Mouse (Mus musculus) neural tube, embryonic 13.5 days (tissue): Measurements from ENCODE around the gene Cuedc1. TPM values are rescaled to one million over a fixed set of nuclear protein-coding genes. Genes with fewer than 3 reads are reported as not detected.
A peak's percentile ranks its signal among the peaks of the same experiment; 100 is the strongest.

Source experiments
- ATAC-seq: fragments of 200-750 bp; cut with Nextera tagmentation; 2 replicates; pipeline ENCODE4 v1.8.0; 2017; ENCODE audit warnings: low read depth, mild to moderate bottlenecking, moderate TSS enrichment, moderate library complexity
- H3K27ac ChIP-seq: fragments of 300-500 bp; sonication (generic); replicated peaks from 2 replicates; pipeline ENCODE4 v1.5.1; 2015; ENCODE audit warnings: moderate library complexity, mild to moderate bottlenecking, inconsistent platforms
- H3K27me3 ChIP-seq: fragments of 300-500 bp; sonication (generic); 2 replicates; pipeline ENCODE4 v1.6.1; 2015; ENCODE audit warnings: mild to moderate bottlenecking, inconsistent platforms
- H3K36me3 ChIP-seq: fragments of 300-500 bp; sonication (generic); 2 replicates; pipeline ENCODE4 v1.6.1; 2015; ENCODE audit warnings: mild to moderate bottlenecking, inconsistent platforms
- H3K4me1 ChIP-seq: fragments of 300-500 bp; sonication (generic); replicated peaks from 2 replicates; pipeline ENCODE4 v1.6.1; 2015; ENCODE audit warnings: inconsistent platforms
- H3K4me2 ChIP-seq: fragments of 300-500 bp; sonication (generic); 2 replicates; pipeline ENCODE4 v1.6.1; 2015; ENCODE audit warnings: inconsistent platforms, mild to moderate bottlenecking, moderate library complexity
- H3K4me3 ChIP-seq: fragments of 300-500 bp; sonication (generic); 2 replicates; pipeline ENCODE4 v1.5.1; 2015; ENCODE audit warnings: mild to moderate bottlenecking, inconsistent platforms
- H3K9ac ChIP-seq: fragments of 300-500 bp; sonication (generic); 2 replicates; pipeline ENCODE4 v1.6.1; 2015; ENCODE audit warnings: moderate library complexity, mild to moderate bottlenecking, inconsistent platforms
- H3K9me3 ChIP-seq: fragments of 300-500 bp; sonication (generic); 2 replicates; pipeline ENCODE4 v1.6.1; 2016; ENCODE audit warnings: inconsistent platforms
- WGBS: fragments of 180-500 bp; shearing (Covaris S2); methylation state at CpG from one replicate; pipeline ENCODE4 v1.1.7; 2015; 5-methylcytosine and 5-hydroxymethylcytosine counted together
- polyA plus RNA-seq: library from polyadenylated mRNA; unstranded; fragments of >200 nt; fragmentation: Nextera tagmentation; extraction: Ambion mirVana; gene quantifications from 2 replicates; pipeline ENCODE4 v1.2.1, GENCODE M21; 2015

Cuedc1 gene
- polyA plus RNA-seq, 1 experiment from 2014 or later: 51.3 TPM

DNA sequence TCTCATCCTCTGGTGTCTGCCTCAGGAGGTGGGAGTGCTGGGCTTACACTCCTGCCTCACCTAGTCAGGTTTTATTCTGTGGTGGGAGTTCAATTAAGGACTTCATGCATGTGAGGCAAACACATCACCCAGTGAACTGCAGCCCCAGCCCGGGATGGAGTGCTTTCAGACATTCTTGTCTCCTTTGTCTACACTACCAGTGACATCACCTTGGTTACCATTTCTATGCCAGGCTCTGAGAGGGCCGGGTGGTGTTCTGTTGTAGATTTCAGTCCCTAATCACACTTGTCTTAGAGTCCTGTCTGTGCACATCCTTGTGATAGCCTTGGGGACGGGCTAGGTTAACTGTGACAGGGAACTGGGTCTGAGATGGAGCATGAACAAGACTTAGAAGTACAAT is 70.8 kb downstream of the Cuedc1 start:
- no peaks in the 10 kb centered on the region; the same call in 1 of the 2 replicates for H3K36me3 ChIP-seq
- 0 out of 2 replicates have a peak overlapping the region, but pooled peaks have one; percentile 9 for H3K27ac ChIP-seq
- no peak overlapping the region for H3K4me2 ChIP-seq
- H3K4me1 ChIP-seq: peaks cover 68% of the 10 kb centered on the region
- H3K9me3 ChIP-seq: no peaks in the 10 kb centered on the region
- H3K27me3 ChIP-seq: peaks cover 12% of the 10 kb centered on the region
- H3K4me3 ChIP-seq: no peak overlapping the region
- ATAC-seq: no peak
- H3K9ac ChIP-seq: no peak overlapping the region
- WGBS: 26% methylated on average over 3 of the region's 3 CpGs

- no peak for ATAC-seq
- Histone ChIP-seq H3K4me2 (no peak overlapping the region), H3K27ac (no peak overlapping the region), H3K9me3 (no peaks in the 10 kb centered on the region), H3K27me3 (peaks cover 12% of the 10 kb centered on the region), H3K4me1 (peaks cover 70% of the 10 kb centered on the region), H3K9ac (peak overlapping the region; percentile 43), H3K36me3 (no peaks in the 10 kb centered on the region; the same call in 1 of the 2 replicates), H3K4me3 (no peak overlapping the region)
- 27% methylated on average over 32 of the region's 32 CpGs for WGBS
These were observed 71.7 kb downstream of the Cuedc1 start for GRCm38 (mm10) chr11:88169531-88170040.

DNA sequence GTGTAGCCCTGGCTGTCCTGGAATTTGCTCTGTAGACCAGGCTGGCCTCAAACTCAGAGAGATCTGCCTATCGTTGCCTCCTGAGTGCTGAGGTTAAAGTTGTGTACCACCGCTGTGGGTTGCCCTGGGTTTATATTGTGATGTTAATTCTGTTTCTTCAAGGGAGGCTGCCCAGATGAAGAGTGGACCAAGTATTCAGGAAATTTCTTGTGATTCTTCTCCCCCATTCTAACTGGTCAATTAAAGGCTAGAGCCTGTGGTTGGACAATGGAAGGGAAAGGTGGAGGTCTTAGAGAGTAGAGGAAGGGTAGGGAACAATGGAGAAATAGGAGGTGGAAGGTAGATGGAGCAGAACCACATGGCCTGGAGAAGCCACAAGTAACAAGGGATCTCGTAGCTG is 72.7 kb downstream of the Cuedc1 start:
- Histone ChIP-seq H3K4me1 (peaks cover 60% of the 10 kb centered on the region), H3K4me3 (no peak overlapping the region), H3K36me3 (no peaks in the 10 kb centered on the region; the same call in 1 of the 2 replicates), H3K9me3 (no peaks in the 10 kb centered on the region), H3K4me2 (no peak overlapping the region), H3K27me3 (peaks cover 12% of the 10 kb centered on the region), H3K9ac (no peak overlapping the region), H3K27ac (no peak overlapping the region)
- WGBS: 55% methylated on average over 3 of the region's 3 CpGs
- ATAC-seq: no peak

DNA sequence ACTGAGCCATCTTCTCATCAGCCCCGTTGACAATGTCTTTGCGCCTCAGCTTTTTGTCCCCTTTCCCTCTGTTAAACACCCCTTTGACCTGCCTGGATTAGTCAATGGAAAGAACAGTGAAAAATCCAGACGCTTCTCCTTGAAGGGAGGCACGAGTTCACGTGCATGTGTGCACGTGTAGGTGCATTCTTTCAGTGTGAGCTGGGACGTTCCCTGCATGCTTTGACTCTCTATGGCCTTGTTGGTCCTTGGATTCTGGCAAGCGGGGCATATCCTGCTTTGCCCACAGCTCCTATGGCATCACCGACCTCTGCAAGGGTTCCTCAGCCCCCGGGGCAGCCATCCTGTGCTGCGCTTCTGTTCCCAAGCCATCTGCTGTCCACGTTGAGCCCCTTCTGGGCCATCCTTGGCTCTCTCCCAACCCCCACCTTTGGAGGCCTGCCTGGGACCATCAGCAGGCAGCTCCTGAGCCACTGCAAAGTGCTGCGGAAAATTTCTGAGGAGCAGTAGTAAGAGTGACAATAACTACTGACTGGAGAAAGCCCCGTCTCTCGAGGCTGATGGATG is 74.1 kb downstream of the Cuedc1 start:
- H3K4me1 ChIP-seq: peaks cover 49% of the 10 kb centered on the region
- no peaks in the 10 kb centered on the region for H3K9me3 ChIP-seq
- H3K9ac ChIP-seq: peak overlapping the region; percentile 36
- no peak overlapping the region for H3K4me2 ChIP-seq
- ATAC-seq: no peak
- WGBS: 58% methylated on average over 15 of the region's 15 CpGs
- H3K36me3 ChIP-seq: no peaks in the 10 kb centered on the region; the same call in 1 of the 2 replicates
- no peak overlapping the region for H3K4me3 ChIP-seq
- H3K27ac ChIP-seq: peak overlapping the region; percentile 52
- H3K27me3 ChIP-seq: peaks cover 12% of the 10 kb centered on the region

- Histone ChIP-seq H3K4me1 (peaks cover 53% of the 10 kb centered on the region), H3K9me3 (no peaks in the 10 kb centered on the region), H3K9ac (0 out of 2 replicates have a peak overlapping the region, but pooled peaks have one; percentile 36), H3K36me3 (peaks cover 6% of the 10 kb centered on the region), H3K4me2 (no peak overlapping the region), H3K27me3 (peaks cover 12% of the 10 kb centered on the region), H3K4me3 (no peak overlapping the region), H3K27ac (peak overlapping the region; percentile 52)
- ATAC-seq: peak; percentile 56
- WGBS: 26% methylated on average over 10 of the region's 10 CpGs
These were observed 74.9 kb downstream of the Cuedc1 start for GRCm38 (mm10) chr11:88172601-88173325.

DNA sequence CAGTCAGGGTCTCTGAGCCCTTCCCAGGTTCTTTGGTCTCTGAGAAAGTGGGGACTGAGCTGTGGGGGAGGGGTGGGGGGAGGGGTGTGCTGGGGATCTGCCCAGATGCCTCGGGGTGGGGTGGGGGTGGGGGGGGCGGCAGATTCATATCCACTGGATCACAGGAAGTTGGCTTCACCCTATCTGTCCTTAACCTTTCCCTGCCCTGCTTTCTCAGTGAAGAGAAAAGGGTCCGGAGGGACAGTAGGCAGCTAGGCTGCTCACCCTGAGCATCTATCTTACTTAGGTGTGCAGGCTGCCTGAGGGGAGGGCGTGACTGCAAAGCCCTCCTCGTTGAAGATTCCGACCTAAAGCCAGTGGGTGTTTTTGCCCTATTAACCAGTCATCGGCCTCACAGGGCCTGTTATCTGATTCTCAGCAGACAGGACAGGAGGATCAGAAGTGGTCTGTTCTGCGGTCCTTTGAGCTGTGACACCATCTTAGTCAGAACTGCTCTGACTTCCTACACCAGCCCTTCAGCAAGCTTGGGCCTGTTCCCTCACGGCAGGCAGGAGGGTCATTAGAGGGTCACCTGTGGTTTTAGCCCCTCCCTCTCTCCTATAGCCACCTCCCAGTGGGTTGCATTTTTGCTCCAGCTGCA is 75.6 kb downstream of the Cuedc1 start:
- H3K27ac ChIP-seq: peak overlapping the region; percentile 52
- WGBS: 22% methylated on average over 9 of the region's 9 CpGs
- H3K9me3 ChIP-seq: no peaks in the 10 kb centered on the region
- no peak overlapping the region for H3K4me2 ChIP-seq
- H3K9ac ChIP-seq: no peak overlapping the region
- peaks cover 12% of the 10 kb centered on the region for H3K27me3 ChIP-seq
- peaks cover 46% of the 10 kb centered on the region for H3K4me1 ChIP-seq
- H3K36me3 ChIP-seq: peaks cover 9% of the 10 kb centered on the region
- ATAC-seq: peak; percentile 37; the same call in 1 of the 2 replicates
- H3K4me3 ChIP-seq: no peak overlapping the region

- Histone ChIP-seq H3K4me3 (no peak overlapping the region), H3K4me1 (peaks cover 41% of the 10 kb centered on the region), H3K27me3 (no peaks in the 10 kb centered on the region), H3K9ac (peak overlapping the region; percentile 47; the same call in 1 of the 2 replicates), H3K9me3 (no peaks in the 10 kb centered on the region), H3K4me2 (peak overlapping the region; percentile 13; the same call in 1 of the 2 replicates), H3K27ac (peak overlapping the region; percentile 86), H3K36me3 (peaks cover 41% of the 10 kb centered on the region)
- 5% methylated on average over 6 of the region's 6 CpGs for WGBS
- ATAC-seq: peak; percentile 82
These were observed 82.7 kb downstream of the Cuedc1 start for GRCm38 (mm10) chr11:88180467-88180958.

- Histone ChIP-seq H3K4me3 (no peak overlapping the region), H3K27me3 (no peaks in the 10 kb centered on the region), H3K9me3 (no peaks in the 10 kb centered on the region), H3K36me3 (peaks cover 45% of the 10 kb centered on the region), H3K27ac (peak overlapping the region; percentile 86), H3K4me2 (peak overlapping the region; percentile 13; the same call in 1 of the 2 replicates), H3K9ac (peak overlapping the region; percentile 47), H3K4me1 (peaks cover 43% of the 10 kb centered on the region)
- 5% methylated on average over 16 of the region's 16 CpGs for WGBS
- peak; percentile 71 for ATAC-seq
These were observed 83.2 kb downstream of the Cuedc1 start for GRCm38 (mm10) chr11:88180959-88181619.

GRCm38 (mm10) chr11:88184632-88185180 is 86.8 kb downstream of the Cuedc1 start:
- H3K4me1 ChIP-seq: peaks cover 56% of the 10 kb centered on the region
- H3K36me3 ChIP-seq: peaks cover 36% of the 10 kb centered on the region
- H3K27me3 ChIP-seq: no peaks in the 10 kb centered on the region
- H3K9me3 ChIP-seq: no peaks in the 10 kb centered on the region
- no peak overlapping the region for H3K9ac ChIP-seq
- no peak overlapping the region for H3K4me3 ChIP-seq
- 83% methylated on average over 17 of the region's 17 CpGs for WGBS
- ATAC-seq: no peak
- no peak overlapping the region for H3K27ac ChIP-seq
- no peak overlapping the region for H3K4me2 ChIP-seq

GRCm38 (mm10) chr11:88186078-88186946 is 88.5 kb downstream of the Cuedc1 start:
- no peak overlapping the region for H3K4me3 ChIP-seq
- 82% methylated on average over 14 of the region's 14 CpGs for WGBS
- peaks cover 40% of the 10 kb centered on the region for H3K4me1 ChIP-seq
- H3K9ac ChIP-seq: peak overlapping the region; percentile 66; the same call in 1 of the 2 replicates
- H3K27ac ChIP-seq: peak overlapping the region; percentile 80; the same call in 1 of the 2 replicates
- H3K27me3 ChIP-seq: peaks cover 4% of the 10 kb centered on the region
- no peak for ATAC-seq
- H3K9me3 ChIP-seq: no peaks in the 10 kb centered on the region
- H3K4me2 ChIP-seq: no peak overlapping the region
- H3K36me3 ChIP-seq: peaks cover 36% of the 10 kb centered on the region

DNA sequence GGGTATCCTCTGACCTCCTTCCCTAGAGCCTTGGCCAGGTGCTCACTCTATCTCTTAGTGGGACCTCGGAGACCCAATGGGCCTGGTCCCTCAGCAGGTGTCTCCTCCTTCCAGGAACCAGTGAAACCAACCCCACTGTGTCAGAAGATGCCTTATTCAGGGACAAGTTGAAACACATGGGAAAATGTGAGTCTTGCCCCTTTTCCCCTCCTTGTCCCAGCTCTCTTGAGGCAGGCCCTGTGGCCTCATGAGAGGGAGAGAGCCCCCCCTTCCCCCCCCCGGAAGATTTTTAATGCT is 89.0 kb downstream of the Cuedc1 start:
- 46% methylated on average over 2 of the region's 2 CpGs for WGBS
- H3K36me3 ChIP-seq: peaks cover 36% of the 10 kb centered on the region
- H3K9ac ChIP-seq: peak overlapping the region; percentile 66
- H3K4me3 ChIP-seq: no peak overlapping the region
- no peaks in the 10 kb centered on the region for H3K9me3 ChIP-seq
- H3K27me3 ChIP-seq: peaks cover 10% of the 10 kb centered on the region
- H3K27ac ChIP-seq: peak overlapping the region; percentile 80
- H3K4me2 ChIP-seq: 0 out of 2 replicates have a peak overlapping the region, but pooled peaks have one; percentile 43
- H3K4me1 ChIP-seq: peaks cover 34% of the 10 kb centered on the region
- no peak for ATAC-seq
